Mouse (Mus musculus) kidney, embryonic 16.5 days (tissue): Measurements from ENCODE around the gene Lrp6. TPM values are rescaled to one million over a fixed set of nuclear protein-coding genes. Genes with fewer than 3 reads are reported as not detected.

Experiments used
- ATAC-seq: fragments of 200-750 bp; cut with Nextera tagmentation; 2 replicates; pipeline ENCODE4 v1.8.0; 2017; ENCODE audit warnings: moderate TSS enrichment; ENCODE audit not compliant: low FRiP score, low TSS enrichment
- H3K27ac ChIP-seq: fragments of 300-500 bp; sonication (generic); 2 replicates; pipeline ENCODE4 v1.5.1; 2014; ENCODE audit warnings: low read length
- H3K27me3 ChIP-seq: fragments of 300-500 bp; sonication (generic); 2 replicates; pipeline ENCODE4 v1.6.1; 2014; ENCODE audit warnings: low read length, control low read depth, mixed read lengths; ENCODE audit not compliant: insufficient read depth
- H3K36me3 ChIP-seq: fragments of 300-500 bp; sonication (generic); 2 replicates; pipeline ENCODE4 v1.6.1; 2014; ENCODE audit warnings: low read length, control low read depth, mixed read lengths; ENCODE audit not compliant: insufficient read depth
- H3K4me1 ChIP-seq: fragments of 300-500 bp; sonication (generic); 2 replicates; pipeline ENCODE4 v1.6.1; 2014; ENCODE audit warnings: low read length, control low read depth, mixed read lengths; ENCODE audit not compliant: insufficient read depth
- H3K4me2 ChIP-seq: fragments of 300-500 bp; sonication (generic); replicated peaks from 2 replicates; pipeline ENCODE4 v1.6.1; 2014; ENCODE audit warnings: low read depth, low read length
- H3K4me3 ChIP-seq: fragments of 300-500 bp; sonication (generic); 2 replicates; pipeline ENCODE4 v1.5.1; 2014; ENCODE audit warnings: mild to moderate bottlenecking, low read length
- H3K9ac ChIP-seq: fragments of 300-500 bp; sonication (generic); replicated peaks from 2 replicates; pipeline ENCODE4 v1.6.1; 2014; ENCODE audit warnings: low read length
- H3K9me3 ChIP-seq: fragments of 300-500 bp; sonication (generic); 2 replicates; pipeline ENCODE4 v1.6.1; 2016; ENCODE audit warnings: low read length, control low read depth
- WGBS: fragments of 180-500 bp; shearing (Covaris S2); extraction: QIAGEN DNeasy Blood & Tissue Kit; methylation state at CpG from one replicate; pipeline ENCODE4 v1.1.7; 2014; 5-methylcytosine and 5-hydroxymethylcytosine counted together
- polyA plus RNA-seq: library from polyadenylated mRNA; unstranded; fragments of >200 nt; fragmentation: Nextera tagmentation; extraction: Ambion mirVana; gene quantifications from 2 replicates; pipeline ENCODE4 v1.2.1, GENCODE M21; 2015

Gene Lrp6
- polyA plus RNA-seq, 1 experiment from 2014 or later = 37.4 TPM

GRCm38 (mm10) chr6:134511118-134511517 is 55.6 kb downstream of the Lrp6 start:
- H3K36me3 ChIP-seq = peaks cover 19% of the 10 kb centered on the region
- H3K4me3 ChIP-seq = no peak overlapping the region
- ATAC-seq = no peak
- H3K9ac ChIP-seq = no peak overlapping the region
- H3K27me3 ChIP-seq = no peaks in the 10 kb centered on the region
- H3K9me3 ChIP-seq = no peaks in the 10 kb centered on the region
- H3K4me2 ChIP-seq = no peak overlapping the region
- no peak overlapping the region for H3K27ac ChIP-seq
- peaks cover 39% of the 10 kb centered on the region for H3K4me1 ChIP-seq

GRCm38 (mm10) chr6:134510280-134510679 is 56.5 kb downstream of the Lrp6 start:
- H3K36me3 ChIP-seq = peaks cover 25% of the 10 kb centered on the region
- no peaks in the 10 kb centered on the region for H3K9me3 ChIP-seq
- WGBS = 38% methylated on average over 2 of the region's 2 CpGs
- H3K4me3 ChIP-seq = peak overlapping the region; percentile 15; the same call in 1 of the 2 replicates
- H3K9ac ChIP-seq = no peak overlapping the region
- H3K27ac ChIP-seq = peak overlapping the region; percentile 84
- peaks cover 32% of the 10 kb centered on the region for H3K4me1 ChIP-seq
- H3K4me2 ChIP-seq = peak overlapping the region; percentile 41
- no peaks in the 10 kb centered on the region for H3K27me3 ChIP-seq
- peak; percentile 52 for ATAC-seq

GRCm38 (mm10) chr6:134509731-134510226 is 57.0 kb downstream of the Lrp6 start:
- Histone ChIP-seq H3K27ac (peak overlapping the region; percentile 84), H3K27me3 (no peaks in the 10 kb centered on the region), H3K4me3 (peak overlapping the region; percentile 29), H3K36me3 (peaks cover 29% of the 10 kb centered on the region), H3K4me2 (peak overlapping the region; percentile 41), H3K9me3 (no peaks in the 10 kb centered on the region), H3K9ac (no peak overlapping the region), H3K4me1 (peaks cover 31% of the 10 kb centered on the region)
- ATAC-seq = peak; percentile 87
- 13% methylated on average over 10 of the region's 10 CpGs for WGBS

- no peaks in the 10 kb centered on the region for H3K27me3 ChIP-seq
- ATAC-seq = peak; percentile 13; the same call in 1 of the 2 replicates
- no peak overlapping the region for H3K4me3 ChIP-seq
- peaks cover 30% of the 10 kb centered on the region for H3K36me3 ChIP-seq
- no peak overlapping the region for H3K27ac ChIP-seq
- H3K4me2 ChIP-seq = no peak overlapping the region
- 28% methylated on average over 4 of the region's 4 CpGs for WGBS
- peaks cover 7% of the 10 kb centered on the region for H3K4me1 ChIP-seq
- H3K9me3 ChIP-seq = no peaks in the 10 kb centered on the region
- no peak overlapping the region for H3K9ac ChIP-seq
Observed at GRCm38 (mm10) chr6:134504866-134505265, 61.9 kb downstream of the Lrp6 start.

DNA sequence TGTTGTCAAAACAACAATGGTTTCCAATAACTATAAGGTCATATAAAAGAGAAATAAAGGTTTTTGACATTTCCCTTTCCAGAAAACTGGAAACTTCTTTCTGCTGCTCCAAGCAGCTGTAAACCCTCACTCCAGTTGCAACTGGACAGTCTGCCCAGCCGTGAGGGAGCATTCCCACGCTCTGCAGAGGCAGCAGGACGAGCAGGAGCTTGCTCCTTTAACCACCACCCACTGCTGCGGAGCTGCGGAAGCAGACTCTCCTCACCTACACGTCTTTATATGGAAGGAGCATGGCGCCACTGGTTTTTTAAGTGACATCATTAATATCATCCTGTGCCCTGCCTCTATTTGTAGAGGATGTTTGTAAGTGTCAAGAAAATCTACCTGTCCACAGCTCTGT is 64.4 kb downstream of the Lrp6 start:
- peaks cover 12% of the 10 kb centered on the region for H3K4me1 ChIP-seq
- H3K27me3 ChIP-seq = no peaks in the 10 kb centered on the region
- no peak overlapping the region for H3K9ac ChIP-seq
- no peak for ATAC-seq
- H3K4me3 ChIP-seq = no peak overlapping the region
- H3K36me3 ChIP-seq = peaks cover 27% of the 10 kb centered on the region
- no peak overlapping the region for H3K27ac ChIP-seq
- H3K4me2 ChIP-seq = no peak overlapping the region
- 48% methylated on average over 7 of the region's 7 CpGs for WGBS
- no peaks in the 10 kb centered on the region for H3K9me3 ChIP-seq

GRCm38 (mm10) chr6:134500381-134501162 is 66.2 kb downstream of the Lrp6 start:
- H3K4me1 ChIP-seq = peaks cover 12% of the 10 kb centered on the region
- H3K27me3 ChIP-seq = no peaks in the 10 kb centered on the region
- no peak overlapping the region for H3K27ac ChIP-seq
- no peak overlapping the region for H3K4me2 ChIP-seq
- H3K36me3 ChIP-seq = peaks cover 12% of the 10 kb centered on the region
- no peak overlapping the region for H3K4me3 ChIP-seq
- H3K9ac ChIP-seq = no peak overlapping the region
- H3K9me3 ChIP-seq = no peaks in the 10 kb centered on the region
- no peak for ATAC-seq
- 77% methylated on average over 10 of the region's 10 CpGs for WGBS

DNA sequence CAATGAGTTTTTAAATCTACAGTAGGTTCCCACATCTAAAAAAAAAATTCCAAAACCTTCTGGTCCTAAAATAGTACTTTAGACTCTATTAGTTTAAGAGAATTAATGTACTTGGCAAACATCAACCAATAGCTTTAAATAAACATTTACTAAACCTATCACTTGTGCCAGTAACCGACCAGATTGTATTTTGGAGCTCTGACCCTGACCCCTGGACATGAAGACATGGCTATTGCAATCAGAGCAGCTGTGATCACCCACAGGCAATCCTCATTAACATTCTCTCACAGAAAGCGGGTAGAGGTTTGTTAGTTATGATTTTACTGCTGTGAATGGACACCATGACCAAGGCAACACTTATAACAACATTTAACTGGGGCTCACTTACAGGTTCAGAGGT is 67.7 kb downstream of the Lrp6 start:
- Histone ChIP-seq H3K4me1 (peaks cover 19% of the 10 kb centered on the region), H3K4me3 (no peak overlapping the region)

GRCm38 (mm10) chr6:134498518-134498917 is 68.2 kb downstream of the Lrp6 start:
- Histone ChIP-seq H3K4me1 (peaks cover 19% of the 10 kb centered on the region), H3K4me3 (no peak overlapping the region), H3K4me2 (no peak overlapping the region), H3K27me3 (no peaks in the 10 kb centered on the region), H3K27ac (no peak overlapping the region), H3K9ac (no peak overlapping the region), H3K36me3 (peaks cover 5% of the 10 kb centered on the region; the same call in 1 of the 2 replicates), H3K9me3 (no peaks in the 10 kb centered on the region)
- no peak for ATAC-seq

More for the DNA sequence above, 67.7 kb downstream of the Lrp6 start:
- WGBS = 63% methylated on average over 2 of the region's 2 CpGs
- H3K36me3 ChIP-seq = peaks cover 5% of the 10 kb centered on the region; the same call in 1 of the 2 replicates
- H3K27me3 ChIP-seq = no peaks in the 10 kb centered on the region
- ATAC-seq = no peak
- H3K9me3 ChIP-seq = no peaks in the 10 kb centered on the region
- H3K9ac ChIP-seq = no peak overlapping the region
- no peak overlapping the region for H3K27ac ChIP-seq
- no peak overlapping the region for H3K4me2 ChIP-seq

- Histone ChIP-seq H3K36me3 (peaks cover 5% of the 10 kb centered on the region; the same call in 1 of the 2 replicates), H3K4me1 (peaks cover 19% of the 10 kb centered on the region), H3K9me3 (no peaks in the 10 kb centered on the region), H3K9ac (no peak overlapping the region), H3K27ac (no peak overlapping the region), H3K27me3 (no peaks in the 10 kb centered on the region), H3K4me3 (no peak overlapping the region), H3K4me2 (no peak overlapping the region)
- no peak; the same call in 1 of the 2 replicates for ATAC-seq
- 70% methylated on average over 8 of the region's 8 CpGs for WGBS
Observed at GRCm38 (mm10) chr6:134494828-134495698, 71.7 kb downstream of the Lrp6 start.
